Mouse (Mus musculus) layer of hippocampus, adult 9-11 months (tissue): Measurements from ENCODE around the gene Odf4.
"Not testable (repeated sequence)": the region's sequence is repeated elsewhere in the genome, so short reads cannot be mapped to it uniquely, and the experiment has no call there.

ENCODE experiments used
- DNase-seq: peaks from one replicate; pipeline ENCODE4 v3.0.0; 2022

Odf4 gene

GRCm38 (mm10) chr11:68926981-68927380 lies at the start of gene Odf4:
TSS of gene Odf4 (minus strand) at chr11:68927081.
- no peak for DNase-seq

- DNase-seq, result no peak
These were observed 48.7 kb upstream of the Odf4 start for GRCm38 (mm10) chr11:68975601-68976000.

GRCm38 (mm10) chr11:68975085-68975484 lies 48.2 kb upstream of the Odf4 start, which contains the start of gene Rangrf:
TSS of gene Rangrf (minus strand) at chr11:68975185.
- DNase-seq, result no peak

GRCm38 (mm10) chr11:68974059-68974450 lies 47.2 kb upstream of the Odf4 start:
- no peak for DNase-seq

- DNase-seq, result peak; percentile 83
These were observed 46.6 kb upstream of the Odf4 start for GRCm38 (mm10) chr11:68973250-68974058.

GRCm38 (mm10) chr11:68970232-68970631 lies 43.4 kb upstream of the Odf4 start:
- no peak for DNase-seq

- no peak for DNase-seq
These were observed 41.9 kb upstream of the Odf4 start for GRCm38 (mm10) chr11:68968752-68969151.

GRCm38 (mm10) chr11:68967337-68968282 lies 40.7 kb upstream of the Odf4 start, which contains the start of gene Slc25a35:
TSS of gene Slc25a35 (plus strand) at chr11:68968131.
- DNase-seq, result peak; percentile 93

- no peak for DNase-seq
These were observed 39.7 kb upstream of the Odf4 start for GRCm38 (mm10) chr11:68966554-68966953.

- no peak for DNase-seq
These were observed 39.0 kb upstream of the Odf4 start for GRCm38 (mm10) chr11:68965845-68966244.

GRCm38 (mm10) chr11:68965050-68965449 lies 38.2 kb upstream of the Odf4 start:
- no peak for DNase-seq

GRCm38 (mm10) chr11:68963405-68963804 lies 36.5 kb upstream of the Odf4 start:
- DNase-seq, result no peak

GRCm38 (mm10) chr11:68962159-68962558 lies 35.3 kb upstream of the Odf4 start:
- DNase-seq, result not testable (repeated sequence)

- DNase-seq, result no peak
These were observed 34.7 kb upstream of the Odf4 start for GRCm38 (mm10) chr11:68961596-68961995.

- DNase-seq, result no peak
These were observed 31.1 kb upstream of the Odf4 start for GRCm38 (mm10) chr11:68957971-68958370.

- DNase-seq, result no peak
These were observed 30.4 kb upstream of the Odf4 start, which contains the start of gene Arhgef15 for GRCm38 (mm10) chr11:68957308-68957707. TSS of gene Arhgef15 (minus strand) at chr11:68957480.

GRCm38 (mm10) chr11:68956697-68957096 lies 29.8 kb upstream of the Odf4 start:
- no peak for DNase-seq

GRCm38 (mm10) chr11:68956107-68956506 lies 29.2 kb upstream of the Odf4 start:
- DNase-seq, result no peak

- no peak for DNase-seq
These were observed 28.6 kb upstream of the Odf4 start for GRCm38 (mm10) chr11:68955473-68955872.

- no peak for DNase-seq
These were observed 27.5 kb upstream of the Odf4 start for GRCm38 (mm10) chr11:68954408-68954807.

GRCm38 (mm10) chr11:68953903-68954302 lies 27.0 kb upstream of the Odf4 start:
- no peak for DNase-seq

- no peak for DNase-seq
These were observed 20.7 kb upstream of the Odf4 start for GRCm38 (mm10) chr11:68947542-68947993.

- peak; percentile 43 for DNase-seq
These were observed 20.0 kb upstream of the Odf4 start for GRCm38 (mm10) chr11:68946806-68947440.
